Mouse (Mus musculus) ovary, postnatal 36 days (tissue): ENCODE measurements around the gene Sirpa.

Source experiments
- DNase-seq: peaks from one replicate; pipeline ENCODE4 v3.0.0; 2022; ENCODE audit warnings: low spot score, mixed read lengths

The Sirpa gene

DNA sequence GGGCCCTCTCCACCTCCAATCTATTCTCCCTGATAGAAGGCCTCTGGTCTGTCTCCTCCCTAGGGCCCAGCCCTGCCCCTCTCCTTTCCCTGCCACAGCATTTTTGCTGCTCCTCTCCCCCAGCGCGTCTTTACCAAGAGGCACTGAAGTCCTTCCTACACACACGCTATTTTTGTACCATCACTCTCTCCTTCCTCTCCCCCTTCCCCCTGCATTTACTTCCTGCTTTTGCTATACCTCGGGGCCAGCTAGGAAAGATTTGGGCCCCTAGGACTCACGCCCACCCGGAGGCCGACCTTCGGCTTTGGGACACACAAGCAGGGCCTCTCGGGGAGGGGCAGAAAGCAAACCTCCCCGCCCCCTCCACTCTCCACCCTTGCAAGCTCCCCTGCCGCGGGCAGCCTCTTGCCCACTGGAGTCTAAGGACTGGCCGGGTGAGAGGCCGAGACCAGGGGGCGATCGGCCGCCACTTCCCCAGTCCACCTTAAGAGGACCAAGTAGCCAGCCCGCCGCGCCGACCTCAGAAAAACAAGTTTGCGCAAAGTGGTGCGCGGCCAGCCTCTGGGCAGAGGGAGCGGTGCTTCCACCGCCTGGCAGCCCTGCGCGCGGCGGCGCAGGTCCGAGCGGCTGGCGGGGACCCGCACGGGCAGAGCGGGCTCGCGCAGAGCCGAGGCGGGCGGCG is at the start of gene Sirpa:
Sirpa (plus strand) TSS at position 377 of the 682 bp plus-strand sequence.
- peak; percentile 78 for DNase-seq

GRCm38 (mm10) chr2:129544448-129544847 is 48.2 kb upstream of the Sirpa start:
- DNase-seq = no peak

DNA sequence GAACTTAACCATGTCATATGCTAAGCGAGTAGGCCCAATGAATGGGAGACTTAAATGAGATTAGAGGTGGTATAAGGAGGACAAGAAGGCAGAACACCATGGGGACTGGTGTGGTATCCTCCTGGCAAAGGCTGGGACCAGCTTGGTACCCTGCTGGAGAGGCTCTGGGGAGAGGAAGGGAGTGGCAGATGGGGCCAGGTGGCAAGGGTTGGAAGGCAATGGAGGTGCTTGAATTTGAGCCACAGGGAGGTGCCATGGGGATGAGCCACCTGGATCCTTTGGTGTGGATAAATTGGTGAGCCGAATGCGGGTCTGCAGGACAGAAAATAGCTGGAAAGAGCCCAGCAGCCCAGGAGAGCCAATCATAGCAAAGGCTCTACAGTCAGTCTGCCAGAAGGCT is 47.7 kb upstream of the Sirpa start:
- no peak for DNase-seq

DNA sequence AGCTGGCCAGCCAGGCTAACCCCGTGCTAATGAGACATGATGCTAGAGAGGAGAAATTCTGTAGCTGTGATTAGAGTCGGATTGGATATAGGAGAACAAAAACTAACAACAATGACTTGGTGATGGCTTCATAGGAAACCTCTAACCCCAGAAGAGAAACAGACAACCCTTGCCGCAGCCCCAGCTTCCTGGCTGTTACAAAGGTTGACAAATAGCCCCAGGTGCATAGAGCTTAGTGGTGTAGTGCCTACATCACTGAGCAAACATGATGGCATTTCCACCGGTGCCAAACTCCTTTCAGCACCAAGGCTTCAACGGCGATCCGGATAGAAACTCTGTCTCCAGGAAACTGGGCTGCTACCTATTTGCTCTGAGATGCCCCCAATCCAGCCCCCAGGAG is 47.0 kb upstream of the Sirpa start:
- no peak for DNase-seq

DNA sequence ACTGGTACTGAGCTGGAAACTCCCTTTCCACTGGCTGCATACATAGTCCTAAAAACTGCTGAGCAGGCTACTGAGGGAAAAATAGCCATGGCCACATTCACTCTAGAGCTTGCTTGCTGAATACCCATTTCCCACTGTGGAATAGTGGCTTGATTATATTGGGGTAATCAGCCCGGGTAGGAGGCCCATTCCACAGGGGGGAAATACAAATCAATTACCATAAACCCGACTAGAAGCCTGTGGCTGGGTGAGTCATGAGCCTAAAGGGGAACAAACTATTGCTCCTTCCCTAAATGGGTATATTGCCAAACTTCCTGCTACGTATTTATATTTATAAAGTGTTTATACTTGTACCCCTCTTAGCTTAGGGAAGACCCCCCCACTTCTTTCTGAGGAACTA is 45.9 kb upstream of the Sirpa start:
- DNase-seq = no peak

GRCm38 (mm10) chr2:129549537-129550135 is 43.0 kb upstream of the Sirpa start:
- no peak for DNase-seq

GRCm38 (mm10) chr2:129550781-129551180 is 41.9 kb upstream of the Sirpa start:
- no peak for DNase-seq

- DNase-seq = no peak
Measured at GRCm38 (mm10) chr2:129556081-129556480, 36.6 kb upstream of the Sirpa start.

DNA sequence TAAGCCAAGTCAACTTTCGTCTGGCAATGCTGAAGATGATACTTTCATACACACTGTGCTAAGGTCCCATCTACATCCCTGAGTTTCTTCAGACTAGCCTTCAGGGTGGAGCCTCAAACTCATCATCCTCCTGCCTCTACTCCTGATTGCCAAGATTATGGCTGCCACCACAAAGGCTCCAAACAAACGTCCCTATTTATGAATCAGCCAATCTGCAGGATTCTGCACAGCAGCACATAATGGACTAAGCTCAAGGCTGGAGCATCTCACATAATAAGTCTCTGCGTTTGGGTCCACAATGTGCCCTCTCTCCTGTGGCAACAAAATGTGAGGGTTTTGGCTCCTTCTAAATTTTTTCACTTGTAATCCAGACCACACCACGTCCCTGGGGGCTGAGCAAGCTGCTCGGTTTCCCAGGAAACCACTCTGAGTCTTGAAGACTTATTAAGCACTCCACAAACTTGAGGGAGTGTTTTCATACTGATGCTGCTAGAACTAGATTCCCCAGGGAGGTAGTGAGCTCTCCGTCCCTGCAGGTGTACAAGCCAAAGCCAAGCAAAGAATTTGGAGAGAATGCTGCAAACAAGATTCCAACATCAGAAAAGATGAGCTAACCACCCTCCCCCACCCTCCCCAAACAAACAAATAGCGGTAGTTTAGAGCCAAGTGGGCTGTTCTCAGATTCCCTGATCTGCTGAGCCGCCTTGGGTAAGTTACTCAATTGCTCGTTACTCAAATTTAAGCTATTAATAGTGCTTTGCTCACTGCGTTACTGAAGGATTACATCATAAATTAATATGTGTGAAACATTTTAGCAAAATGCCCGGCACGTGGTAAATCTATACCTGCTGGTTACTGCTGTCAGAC is 34.4 kb upstream of the Sirpa start:
- no peak for DNase-seq

DNA sequence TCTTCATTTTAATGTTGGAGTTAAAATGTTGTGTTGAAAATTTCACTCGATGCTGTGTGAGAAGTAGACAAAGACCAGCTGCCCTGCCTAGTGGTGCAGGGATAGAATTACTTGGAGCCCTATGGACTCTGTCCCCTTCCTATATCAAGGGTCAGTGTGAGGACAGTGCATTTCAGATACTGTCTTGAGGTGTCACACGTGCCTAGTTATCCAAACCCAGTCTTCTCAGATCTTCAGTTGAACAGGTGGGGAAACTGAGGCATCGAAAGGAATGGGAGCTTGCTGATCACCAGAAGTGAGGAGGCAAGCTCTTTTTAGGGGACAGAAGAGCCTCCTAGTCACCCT is 33.8 kb upstream of the Sirpa start:
- no peak for DNase-seq

DNA sequence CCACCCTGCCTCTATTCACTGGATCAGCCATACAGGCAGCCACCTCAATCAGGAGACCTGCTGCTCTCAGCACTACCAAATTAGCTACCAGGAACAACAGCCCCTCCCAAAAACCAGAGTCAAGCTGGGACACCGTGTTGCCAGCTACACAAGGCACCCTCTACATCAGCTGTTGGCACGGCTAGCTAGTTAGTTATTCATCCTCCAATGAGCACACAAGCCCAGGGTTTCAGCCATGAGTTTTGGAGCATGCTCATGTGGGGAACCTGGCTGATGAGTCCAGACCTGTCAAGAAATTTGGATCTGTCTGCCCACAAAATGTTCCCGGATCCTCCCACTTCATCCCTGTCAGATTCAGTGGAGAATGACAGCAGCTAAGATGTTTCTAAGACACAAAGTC is 30.8 kb upstream of the Sirpa start:
- no peak for DNase-seq

- DNase-seq = no peak
Measured at GRCm38 (mm10) chr2:129563944-129564709, 28.5 kb upstream of the Sirpa start.

DNA sequence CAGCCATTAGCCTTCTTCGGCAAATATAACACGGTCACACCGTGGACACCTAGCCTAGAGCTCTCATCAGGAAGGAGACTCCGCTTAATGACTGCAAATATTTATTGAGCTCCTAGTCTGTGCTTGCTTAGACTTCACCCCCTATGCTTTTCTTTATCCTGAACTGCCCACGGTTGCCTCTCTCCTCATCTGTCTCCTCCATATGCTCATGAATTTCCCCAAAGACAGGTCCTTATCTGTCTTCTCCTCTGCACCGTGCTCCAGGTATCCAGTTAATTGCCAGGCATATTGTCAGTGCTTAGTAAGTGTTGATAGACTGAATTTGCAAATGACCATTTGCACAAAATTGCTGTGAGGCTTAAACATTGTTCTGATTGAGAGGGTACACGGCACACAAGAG is 23.5 kb upstream of the Sirpa start:
- DNase-seq = no peak

GRCm38 (mm10) chr2:129569556-129569955 is 23.1 kb upstream of the Sirpa start:
- no peak for DNase-seq

DNA sequence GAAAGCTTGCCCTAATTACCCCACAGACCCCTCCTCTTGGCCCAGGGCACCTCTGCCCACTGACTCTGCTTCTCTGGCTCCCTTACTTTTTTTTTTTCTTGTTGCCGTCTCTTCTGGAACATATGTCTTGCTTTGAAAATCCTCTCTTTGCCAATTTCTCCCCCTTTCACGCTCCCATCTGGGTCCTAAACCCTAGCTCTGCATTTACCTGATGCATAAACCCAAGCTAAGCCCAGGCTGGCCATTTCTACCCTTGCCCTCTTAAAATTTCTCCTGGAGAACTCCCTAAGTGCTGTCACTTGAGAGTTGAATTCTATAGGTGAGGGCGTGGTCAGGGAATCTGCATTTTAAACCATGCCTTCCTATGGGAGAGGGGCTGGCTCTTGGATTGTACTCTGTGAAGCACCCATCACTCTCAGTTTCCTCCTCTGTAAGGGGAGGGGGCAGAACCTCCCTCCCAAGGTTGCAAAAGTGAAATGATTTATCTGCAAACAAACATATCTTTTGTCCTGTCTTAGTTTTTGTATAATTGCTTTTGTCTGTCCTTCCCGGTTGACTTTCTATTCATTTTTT is 18.8 kb upstream of the Sirpa start:
- no peak for DNase-seq

DNA sequence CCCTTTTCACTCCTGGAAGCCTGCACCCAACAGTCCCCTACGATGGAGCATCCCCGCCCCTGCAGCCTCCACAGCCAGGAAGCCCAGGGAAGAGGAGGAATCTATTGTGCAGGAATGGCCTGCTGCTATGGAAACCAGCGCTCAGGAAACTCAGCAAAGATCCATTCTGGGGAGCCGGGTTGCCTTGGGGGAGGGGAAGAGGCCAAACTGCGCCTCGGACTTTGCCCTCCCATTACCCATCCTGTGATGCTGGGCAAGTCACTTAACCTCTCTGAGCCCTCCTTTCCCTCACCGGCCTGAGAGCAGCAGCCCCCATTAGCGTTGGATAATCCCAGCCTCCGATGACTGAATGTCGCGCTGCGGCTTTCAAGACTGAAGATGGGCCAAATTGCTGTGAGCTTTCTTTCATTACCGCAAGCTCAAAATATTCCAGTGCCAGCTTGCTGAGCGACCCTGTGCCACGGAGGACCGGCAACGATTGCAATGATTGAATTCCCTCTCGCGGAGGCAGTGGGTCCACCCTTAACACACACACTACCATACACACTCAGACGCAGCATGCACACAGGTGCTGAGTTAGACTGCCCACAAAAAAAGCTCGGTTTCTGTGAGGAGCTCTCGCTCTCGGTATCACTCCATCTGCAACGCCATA is 18.1 kb upstream of the Sirpa start:
- DNase-seq = no peak

GRCm38 (mm10) chr2:129575113-129575512 is 17.5 kb upstream of the Sirpa start:
- DNase-seq = no peak

GRCm38 (mm10) chr2:129576611-129577447 is 15.8 kb upstream of the Sirpa start:
- DNase-seq = no peak

DNA sequence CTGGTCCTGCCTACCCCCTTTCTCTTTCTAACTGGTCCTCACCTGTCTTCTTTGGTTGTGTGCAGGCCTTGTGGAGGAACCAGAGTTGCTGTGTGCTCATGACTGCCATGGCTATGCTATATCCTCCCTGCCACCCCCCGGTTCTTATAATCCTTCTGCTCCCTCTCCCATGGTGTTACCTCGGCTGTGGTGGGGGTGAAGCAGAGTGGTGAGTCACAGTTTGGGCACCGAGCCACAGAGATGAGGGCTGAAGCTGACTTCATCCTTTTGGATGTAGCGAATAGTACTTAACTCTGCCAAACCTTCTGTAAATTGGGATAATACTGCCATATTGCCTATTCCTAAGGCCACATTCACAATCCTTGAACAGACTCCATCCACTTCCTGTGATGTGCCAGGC is 12.0 kb upstream of the Sirpa start:
- DNase-seq = no peak

GRCm38 (mm10) chr2:129581826-129582225 is 10.8 kb upstream of the Sirpa start:
- DNase-seq = no peak

GRCm38 (mm10) chr2:129582261-129582660 is 10.4 kb upstream of the Sirpa start:
- DNase-seq = no peak
